Mouse (Mus musculus): ENCODE measurements around the gene Fancc. TPM values are rescaled to one million over a fixed set of nuclear protein-coding genes. Genes with fewer than 3 reads are reported as not detected.
A peak's percentile ranks its signal among the peaks of the same experiment; 100 is the strongest.

Gene Fancc
- polyA plus RNA-seq, 1 experiment from 2014 or later = 13.7 TPM

MicroRNAs encoded within 50 kb of the gene (microRNA counts, 519-probe panel; counts per million panel counts)
- 3,855 counts per million, percentile 76 among the panel's probes with 10 or more counts for microRNA mmu-miR-23b
- 3,519 counts per million, percentile 72 among the panel's probes with 10 or more counts for microRNA mmu-miR-24
- 2,128 counts per million, percentile 59 among the panel's probes with 10 or more counts for microRNA mmu-miR-27b

Small RNAs within 50 kb of the gene (microRNA-seq; reads per million reads assigned to microRNA genes)
- gene Mir23b = 5,691 reads per million, percentile 91 among the genes with 10 or more reads in this experiment
- not detected for gene Mir24-1
- gene Mir27b = 545 reads per million, percentile 71 among the genes with 10 or more reads in this experiment
- gene Mir3074-1 = not detected

Other genes with a start within 250 kb of the Fancc start
- gene Ptch1, start 76.3 kb upstream of the Fancc start, polyA plus RNA-seq (2015; fragmentation: Nextera tagmentation; extraction: Ambion mirVana) = 11.3 and 16.0 TPM in 2 replicates

Data from forebrain, embryonic 13.5 days (tissue).